Mouse (Mus musculus): Measurements from ENCODE around the gene Zp3r. TPM values are rescaled to one million over a fixed set of nuclear protein-coding genes. Genes with fewer than 3 reads are reported as not detected.

Zp3r gene
- polyA plus RNA-seq, 1 experiment = not detected

DNA sequence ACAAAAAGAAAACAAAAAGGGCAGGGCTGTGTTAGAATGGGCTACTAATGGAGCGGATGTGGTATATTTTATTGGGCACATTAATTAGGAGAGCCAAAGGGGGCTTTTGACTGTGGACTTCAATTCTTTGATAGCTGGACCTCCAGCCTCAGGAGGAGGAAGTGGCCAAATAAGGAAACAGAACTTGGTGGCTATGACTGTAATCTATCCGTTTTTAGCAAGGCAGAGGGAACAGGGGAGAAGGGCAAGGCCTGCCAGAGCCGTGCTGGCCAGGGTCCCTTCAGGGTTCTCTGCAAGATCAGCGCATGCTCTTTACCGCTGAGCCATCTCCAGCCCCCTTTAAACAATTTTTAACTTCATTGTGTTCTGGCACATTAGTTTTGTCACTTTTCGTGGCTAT, 79.7 kb downstream of the Zp3r start:
- TF ChIP-seq POLR2A (IDR thresholded peaks at IDR 0.05; ENCODE audit: low read depth, low read length) (no peak), CTCF (conservative IDR thresholded peaks at IDR 0.05; ENCODE audit: insufficient read depth, insufficient read length, low read depth, low read length) (no peak)
- no peak for DNase-seq
- WGBS = 67% methylated on average over 6 of the region's 6 CpGs
- Histone ChIP-seq H3K36me3 (ENCODE audit: control insufficient read depth, insufficient read depth, low read length) (no peaks in the 10 kb centered on the region), H3K27me3 (replicated peaks; ENCODE audit: control insufficient read depth, insufficient read depth, low read length) (no peaks in the 10 kb centered on the region), H3K27ac (ENCODE audit: insufficient read depth, low read depth, low read length) (no peak overlapping the region), H3K4me1 (ENCODE audit: control insufficient read depth, insufficient read depth, low read length) (no peaks in the 10 kb centered on the region), H3K4me3 (ENCODE audit: insufficient read depth, low read depth, low read length) (no peak overlapping the region)

DNA sequence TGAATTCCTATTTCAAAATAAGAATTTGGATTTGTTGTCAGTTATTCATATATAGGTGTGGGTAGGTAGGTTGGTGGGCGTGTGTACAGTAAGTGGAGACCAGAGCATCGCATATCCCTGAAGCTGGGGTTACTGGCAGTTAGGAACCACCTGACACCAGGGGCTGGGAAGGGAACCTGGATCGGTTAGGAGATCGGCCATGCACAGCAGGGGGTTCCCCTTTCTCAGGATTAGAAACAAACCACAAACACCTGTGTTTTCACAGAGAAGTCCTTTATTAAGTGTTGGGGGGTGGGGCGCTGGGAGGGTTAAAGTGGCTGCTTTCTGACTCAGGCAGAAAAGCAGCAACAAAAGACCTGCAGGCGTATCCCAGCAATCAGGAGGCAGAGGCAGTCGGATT, 80.3 kb downstream of the Zp3r start:
- Histone ChIP-seq H3K4me3 (ENCODE audit: insufficient read depth, low read depth, low read length) (no peak overlapping the region), H3K27ac (ENCODE audit: insufficient read depth, low read depth, low read length) (no peak overlapping the region), H3K36me3 (ENCODE audit: control insufficient read depth, insufficient read depth, low read length) (no peaks in the 10 kb centered on the region), H3K4me1 (ENCODE audit: control insufficient read depth, insufficient read depth, low read length) (no peaks in the 10 kb centered on the region), H3K27me3 (replicated peaks; ENCODE audit: control insufficient read depth, insufficient read depth, low read length) (no peaks in the 10 kb centered on the region)
- no peak for TF ChIP-seq POLR2A (IDR thresholded peaks at IDR 0.05; ENCODE audit: low read depth, low read length)
- TF ChIP-seq CTCF (conservative IDR thresholded peaks at IDR 0.05; ENCODE audit: insufficient read depth, insufficient read length, low read depth, low read length) = no peak
- 74% methylated on average over 7 of the region's 7 CpGs for WGBS
- no peak for DNase-seq

DNA sequence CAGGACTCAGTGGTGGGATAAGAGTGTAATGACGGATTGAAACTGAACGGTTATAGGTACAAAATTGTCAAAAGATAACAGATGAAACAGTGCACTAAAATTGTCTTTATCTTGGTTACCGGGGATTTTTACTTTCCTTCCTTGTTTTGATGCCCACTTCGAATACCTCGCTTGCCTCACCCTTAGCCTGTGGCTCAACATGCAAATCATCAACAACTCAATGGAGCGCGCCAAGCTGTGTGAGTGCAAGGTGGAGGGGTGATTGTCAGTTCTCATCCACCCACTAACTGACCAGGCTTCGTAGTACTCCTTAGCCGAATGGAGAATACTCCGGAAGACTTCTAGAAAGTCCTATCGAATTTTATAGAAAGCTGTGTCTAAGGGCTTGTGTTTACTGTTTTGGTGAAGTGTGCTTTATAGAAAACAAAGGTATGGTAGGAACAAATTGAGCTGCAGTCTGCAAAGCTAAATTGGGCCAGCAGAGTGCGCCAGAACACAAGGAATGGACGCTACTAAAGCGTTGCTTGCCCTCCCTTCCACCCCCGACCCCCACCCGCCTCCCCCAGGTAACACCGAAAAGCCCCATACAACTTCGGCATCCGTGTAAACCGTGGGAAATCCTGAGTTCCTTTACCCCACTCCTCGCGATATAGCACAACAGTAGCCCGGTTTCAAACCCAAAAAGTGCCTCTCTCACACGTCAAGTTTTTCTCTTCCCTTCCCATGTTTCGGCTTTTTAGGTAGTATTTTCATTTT, 81.6 kb downstream of the Zp3r start:
- peak; percentile 43 for DNase-seq
- 17% methylated on average over 25 of the region's 25 CpGs for WGBS
- no peaks in the 10 kb centered on the region for H3K4me1 ChIP-seq (ENCODE audit: control insufficient read depth, insufficient read depth, low read length)
- H3K36me3 ChIP-seq (ENCODE audit: control insufficient read depth, insufficient read depth, low read length) = no peaks in the 10 kb centered on the region
- no peak overlapping the region for H3K4me3 ChIP-seq (ENCODE audit: insufficient read depth, low read depth, low read length)
- H3K27ac ChIP-seq (ENCODE audit: insufficient read depth, low read depth, low read length) = no peak overlapping the region
- no peaks in the 10 kb centered on the region for H3K27me3 ChIP-seq (replicated peaks; ENCODE audit: control insufficient read depth, insufficient read depth, low read length)
- peak; percentile 75 for TF ChIP-seq CTCF (conservative IDR thresholded peaks at IDR 0.05; ENCODE audit: insufficient read depth, insufficient read length, low read depth, low read length)
- no peak for TF ChIP-seq POLR2A (IDR thresholded peaks at IDR 0.05; ENCODE audit: low read depth, low read length)

Other genes with a start within 250 kb of the Zp3r start
- gene Cd55b, start 206.6 kb downstream of the Zp3r start, polyA plus RNA-seq (2012; rRNA removed) = not detected in 2 replicates
- gene Cd55, start 166.9 kb downstream of the Zp3r start, polyA plus RNA-seq (2012; rRNA removed) = 5.7 and 8.5 TPM in 2 replicates
- gene C4bp, start 32.0 kb upstream of the Zp3r start, polyA plus RNA-seq (2012; rRNA removed) = 0.08 and 0.19 TPM in 2 replicates
- gene Gm29427, start 86.2 kb upstream of the Zp3r start, polyA plus RNA-seq (2012; rRNA removed) = not detected in 2 replicates
- gene Yod1, start 87.7 kb upstream of the Zp3r start, polyA plus RNA-seq (2012; rRNA removed) = 1.2 and 1.3 TPM in 2 replicates
- 7.8 and 9.2 TPM in 2 replicates for gene Pfkfb2, start 99.6 kb upstream of the Zp3r start, polyA plus RNA-seq (2012; rRNA removed)
- gene AA986860, start 102.4 kb upstream of the Zp3r start, polyA plus RNA-seq (2012; rRNA removed) = 8.8 and 9.8 TPM in 2 replicates
- gene Fcamr, start 171.3 kb upstream of the Zp3r start, polyA plus RNA-seq (2012; rRNA removed) = 4.0 and 4.2 TPM in 2 replicates
- gene Pigr, start 197.1 kb upstream of the Zp3r start, polyA plus RNA-seq (2012; rRNA removed) = 16.9 and 26.4 TPM in 2 replicates
- 5.3 and 16.2 TPM in 2 replicates for gene Fcmr, start 236.0 kb upstream of the Zp3r start, polyA plus RNA-seq (2012; rRNA removed)

Data from kidney, adult 2 months (tissue).